Mouse (Mus musculus) liver, adult 2 months (tissue): ENCODE measurements around the gene Phf2. TPM values are rescaled to one million over a fixed set of nuclear protein-coding genes. Genes with fewer than 3 reads are reported as not detected.
A peak's percentile ranks its signal among the peaks of the same experiment; 100 is the strongest.
"Not testable (repeated sequence)": the region's sequence is repeated elsewhere in the genome, so short reads cannot be mapped to it uniquely, and the experiment has no call there.

Experiments used
- DNase-seq: peaks from one replicate; pipeline ENCODE4 v3.0.0-alpha.2; 2011; ENCODE audit warnings: low read depth, low spot score; ENCODE audit errors: extremely low read depth
- H3K27ac ChIP-seq: fragments of 200-500 bp; replicated peaks from 2 replicates; pipeline ENCODE4 v1.5.1; 2012; ENCODE audit warnings: low read depth, mild to moderate bottlenecking, control low read depth, inconsistent platforms, low read length; ENCODE audit not compliant: insufficient read depth
- H3K27me3 ChIP-seq: fragments of 200-500 bp; 2 replicates; pipeline ENCODE4 v1.6.1; 2012; ENCODE audit warnings: mild to moderate bottlenecking, moderate library complexity, low read length, inconsistent platforms; ENCODE audit not compliant: control insufficient read depth, insufficient read depth
- H3K36me3 ChIP-seq: fragments of 200-500 bp; 2 replicates; pipeline ENCODE4 v1.6.1; 2012; ENCODE audit warnings: low read length, inconsistent platforms; ENCODE audit not compliant: control insufficient read depth, insufficient read depth
- H3K4me1 ChIP-seq: fragments of 200-500 bp; 2 replicates; pipeline ENCODE4 v1.6.1; 2011; ENCODE audit warnings: low read length; ENCODE audit not compliant: control insufficient read depth, insufficient read depth
- H3K4me3 ChIP-seq: fragments of 200-500 bp; 2 replicates; pipeline ENCODE4 v1.5.1; 2011; ENCODE audit warnings: low read depth, mild to moderate bottlenecking, control low read depth, low read length, moderate library complexity; ENCODE audit not compliant: insufficient read depth
- H3K79me2 ChIP-seq: fragments of 200-500 bp; 2 replicates; pipeline ENCODE4 v1.6.1; 2012; ENCODE audit warnings: inconsistent platforms, mild to moderate bottlenecking, low read length, moderate library complexity; ENCODE audit not compliant: control insufficient read depth, insufficient read depth
- H3K9ac ChIP-seq: fragments of 200-500 bp; 2 replicates; pipeline ENCODE4 v1.6.1; 2012; ENCODE audit warnings: low read depth, mild to moderate bottlenecking, control low read depth, inconsistent platforms, low read length
- CTCF ChIP-seq: fragments of 200-500 bp; IDR thresholded peaks from 2 replicates; pipeline ENCODE4 v1.5.1; 2011; ENCODE audit warnings: low read depth, low read length, control low read depth
- POLR2A ChIP-seq: fragments of 200-500 bp; IDR thresholded peaks from 2 replicates; pipeline ENCODE4 v1.6.1; 2011; ENCODE audit warnings: low read length, control low read depth; ENCODE audit not compliant: insufficient read depth; ENCODE audit errors: extremely low read depth
- WGBS: fragments of 180-500 bp; shearing (Covaris S2); methylation state at CpG from one replicate; pipeline ENCODE4 v1.1.7; 2018; 5-methylcytosine and 5-hydroxymethylcytosine counted together
- polyA plus RNA-seq: library from polyadenylated mRNA; depleted of rRNA; stranded (reverse); fragments of >200 nt; gene quantifications from 2 replicates; pipeline ENCODE4 v1.2.3, GENCODE M21; 2012
- total RNA-seq: library from RNA; depleted of rRNA; stranded (reverse); fragments of >200 nt; gene quantifications from 2 replicates; pipeline ENCODE4 v1.2.3, GENCODE M21; 2014

Phf2 gene
- total and polyA plus RNA-seq, 2 experiments = 3.0 to 6.7 TPM

GRCm38 (mm10) chr13:48810991-48811390 is 59.9 kb downstream of the Phf2 start:
- no peak overlapping the region for H3K4me3 ChIP-seq
- no peak overlapping the region for H3K27ac ChIP-seq
- no peaks in the 10 kb centered on the region for H3K27me3 ChIP-seq
- H3K79me2 ChIP-seq = no peaks in the 10 kb centered on the region
- 80% methylated on average over 9 of the region's 9 CpGs for WGBS
- TF ChIP-seq CTCF (no peak), POLR2A (no peak)
- no peak for DNase-seq
- no peaks in the 10 kb centered on the region for H3K4me1 ChIP-seq
- H3K36me3 ChIP-seq = peaks cover 13% of the 10 kb centered on the region; the same call in 1 of the 2 replicates
- H3K9ac ChIP-seq = no peak overlapping the region

- WGBS = 83% methylated on average over 7 of the region's 7 CpGs
- H3K27me3 ChIP-seq = no peaks in the 10 kb centered on the region
- TF ChIP-seq CTCF (0 out of 2 replicates have a peak, but pooled peaks have one; percentile 3), POLR2A (no peak)
- H3K9ac ChIP-seq = no peak overlapping the region
- DNase-seq = no peak
- no peaks in the 10 kb centered on the region for H3K79me2 ChIP-seq
- H3K4me3 ChIP-seq = no peak overlapping the region
- H3K4me1 ChIP-seq = no peaks in the 10 kb centered on the region
- no peak overlapping the region; the same call in 1 of the 2 replicates for H3K27ac ChIP-seq
- peaks cover 10% of the 10 kb centered on the region; the same call in 1 of the 2 replicates for H3K36me3 ChIP-seq
Measured at GRCm38 (mm10) chr13:48810274-48810823, 60.6 kb downstream of the Phf2 start.

GRCm38 (mm10) chr13:48809668-48810067 is 61.3 kb downstream of the Phf2 start:
- WGBS = 94% methylated on average over 4 of the region's 4 CpGs

GRCm38 (mm10) chr13:48807481-48808031 is 63.4 kb downstream of the Phf2 start:
- H3K4me1 ChIP-seq = no peaks in the 10 kb centered on the region
- no peaks in the 10 kb centered on the region for H3K27me3 ChIP-seq
- H3K79me2 ChIP-seq = no peaks in the 10 kb centered on the region
- peaks cover 10% of the 10 kb centered on the region; the same call in 1 of the 2 replicates for H3K36me3 ChIP-seq
- H3K9ac ChIP-seq = no peak overlapping the region
- 83% methylated on average over 5 of the region's 5 CpGs for WGBS
- no peak overlapping the region for H3K27ac ChIP-seq
- no peak overlapping the region for H3K4me3 ChIP-seq
- no peak for TF ChIP-seq POLR2A
- TF ChIP-seq CTCF = peak; percentile 94
- DNase-seq = peak; percentile 10

More at GRCm38 (mm10) chr13:48809668-48810067, 61.3 kb downstream of the Phf2 start:
- not testable (repeated sequence) for H3K79me2 ChIP-seq, DNase-seq, H3K36me3 ChIP-seq, H3K9ac ChIP-seq, H3K4me3 ChIP-seq, H3K27ac ChIP-seq, H3K4me1 ChIP-seq, H3K27me3 ChIP-seq

GRCm38 (mm10) chr13:48802181-48802580 is 68.7 kb downstream of the Phf2 start:
- H3K27ac ChIP-seq = no peak overlapping the region
- no peak overlapping the region for H3K9ac ChIP-seq
- H3K79me2 ChIP-seq = no peaks in the 10 kb centered on the region
- DNase-seq = no peak
- no peak overlapping the region for H3K4me3 ChIP-seq
- WGBS = 83% methylated on average over 15 of the region's 15 CpGs
- H3K27me3 ChIP-seq = no peaks in the 10 kb centered on the region
- H3K36me3 ChIP-seq = peaks cover 5% of the 10 kb centered on the region; the same call in 1 of the 2 replicates
- no peaks in the 10 kb centered on the region for H3K4me1 ChIP-seq
- TF ChIP-seq POLR2A = no peak
- TF ChIP-seq CTCF = no peak

- 38% methylated on average over 11 of the region's 11 CpGs for WGBS
- TF ChIP-seq POLR2A (no peak), CTCF (peak; percentile 94)
- Histone ChIP-seq H3K27me3 (no peaks in the 10 kb centered on the region), H3K27ac (no peak overlapping the region), H3K79me2 (no peaks in the 10 kb centered on the region), H3K9ac (no peak overlapping the region), H3K4me3 (no peak overlapping the region), H3K4me1 (no peaks in the 10 kb centered on the region), H3K36me3 (peaks cover 3% of the 10 kb centered on the region; the same call in 1 of the 2 replicates)
- peak; percentile 2 for DNase-seq
Measured at GRCm38 (mm10) chr13:48800850-48801546, 69.9 kb downstream of the Phf2 start.
